Mouse (Mus musculus) stomach, postnatal 0 days (tissue): ENCODE measurements at regions not wholly inside any gene's neighbourhood (a gene's known extent, or its start where the extent isn't known, plus 50 kb on each side); places are given as distances from the start of the nearest gene placed in this dataset.

Source experiments
- CTCF ChIP-seq: IDR thresholded peaks from 2 replicates; pipeline ENCODE4 v1.5.1; 2016; ENCODE audit warnings: antibody characterized with exemption, low read depth, mild to moderate bottlenecking, moderate library complexity
- EP300 ChIP-seq: optimal IDR thresholded peaks from 2 replicates; pipeline ENCODE3; 2016; ENCODE audit warnings: antibody characterized with exemption

GRCm38 (mm10) chr10:92400587-92401090, 321.6 kb downstream of the Nedd1 start:
- TF ChIP-seq EP300 (no peak), CTCF (no peak)
